Mouse (Mus musculus): ENCODE measurements around the gene Pld3.

DNA sequence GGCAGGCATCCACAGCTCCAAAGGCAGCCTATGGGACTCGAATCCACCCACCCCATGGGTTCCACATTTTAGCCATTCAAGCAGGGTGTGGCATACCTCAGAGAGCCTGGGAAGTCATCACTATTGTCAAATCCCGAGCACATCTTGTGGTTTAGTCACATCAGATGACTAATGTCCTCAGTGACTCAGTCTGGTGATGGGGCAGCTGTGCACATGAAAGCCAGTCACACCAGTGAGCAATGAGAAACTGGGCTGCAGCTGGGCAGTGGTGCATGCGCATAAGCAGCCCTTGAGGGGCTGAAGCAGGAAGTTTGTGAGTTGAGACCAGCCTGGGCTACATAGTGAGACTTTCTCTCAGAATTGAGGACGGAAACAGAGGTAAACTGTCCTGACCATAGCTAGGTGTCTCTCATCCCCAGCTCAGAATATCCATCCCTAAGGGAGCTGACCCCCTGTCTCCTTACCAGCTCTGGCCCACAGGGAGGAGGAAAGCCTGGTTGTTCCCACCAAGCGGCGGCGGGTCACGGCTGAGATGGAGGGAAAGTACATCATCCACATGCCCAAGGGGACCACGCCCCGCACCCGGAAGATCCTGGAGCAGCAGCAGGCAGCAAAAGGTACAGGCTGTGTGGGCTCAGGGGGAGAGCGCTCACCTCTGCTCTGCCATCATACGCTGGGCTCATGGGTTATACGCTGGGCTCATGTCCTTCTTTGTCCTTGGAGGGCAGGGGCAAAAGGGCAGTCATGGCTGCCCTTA is 21.3 kb upstream of the Pld3 start:
- no peak for TF ChIP-seq CTCF (IDR thresholded peaks at IDR 0.05; ENCODE audit: low read depth, low read length)
- no peak for TF ChIP-seq POLR2A (IDR thresholded peaks at IDR 0.05; ENCODE audit: insufficient read depth, low read length)
- TF ChIP-seq EP300 (IDR thresholded peaks at IDR 0.05; ENCODE audit: insufficient read depth, low read depth, low read length): peak; percentile 80

All from ES-Bruce4 (cell line).